Mouse (Mus musculus) testis, adult 2 months (tissue): Measurements from ENCODE around the gene Lgmn.

ENCODE experiments used
- CTCF ChIP-seq: fragments of 200-500 bp; IDR thresholded peaks from 2 replicates; pipeline ENCODE4 v1.5.1; 2012; ENCODE audit warnings: low read depth, mild to moderate bottlenecking, inconsistent platforms, low read length, moderate library complexity; ENCODE audit not compliant: control insufficient read depth, insufficient read depth, insufficient replicate concordance
- POLR2A ChIP-seq: fragments of 200-500 bp; IDR thresholded peaks from 2 replicates; pipeline ENCODE4 v1.6.1; 2012; ENCODE audit warnings: low read depth, mild to moderate bottlenecking, inconsistent platforms, low read length, moderate library complexity; ENCODE audit not compliant: control insufficient read depth

DNA sequence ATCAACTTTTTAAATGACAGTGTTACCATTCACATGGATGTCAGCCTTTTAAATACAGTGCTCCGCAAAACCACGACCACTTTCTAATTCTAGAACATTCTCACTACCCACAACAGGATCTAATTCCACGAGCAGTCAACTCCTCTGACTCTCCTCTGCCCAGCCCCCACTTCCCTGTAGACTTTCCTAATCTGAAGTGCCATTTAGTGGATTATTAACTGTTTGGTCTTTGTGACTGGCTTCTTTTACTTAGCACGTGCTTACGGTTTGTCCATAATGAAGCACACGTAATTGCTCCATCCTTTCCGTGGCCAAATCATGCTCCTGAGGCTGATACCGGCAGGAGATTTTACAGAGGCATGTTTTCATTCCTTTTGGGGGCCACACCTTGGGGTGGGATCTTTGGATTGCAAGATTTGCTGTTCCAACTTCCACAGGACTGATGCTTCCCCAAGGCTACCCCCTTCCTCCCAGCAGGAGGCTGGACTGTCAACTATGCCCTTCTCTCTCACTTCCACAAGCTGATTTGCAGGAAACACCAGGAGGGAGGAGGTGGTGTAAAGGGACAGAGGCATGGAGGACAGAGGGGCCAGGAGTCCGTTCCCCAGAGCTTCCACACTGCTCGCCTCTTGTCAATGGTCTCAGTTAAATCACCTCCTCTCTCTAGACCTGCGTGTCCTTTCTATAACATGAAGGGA, 16.8 kb downstream of the Lgmn start:
- no peak for TF ChIP-seq CTCF
- TF ChIP-seq POLR2A = no peak
